Mouse (Mus musculus): ENCODE data around the gene Rhbdf1.

DNA sequence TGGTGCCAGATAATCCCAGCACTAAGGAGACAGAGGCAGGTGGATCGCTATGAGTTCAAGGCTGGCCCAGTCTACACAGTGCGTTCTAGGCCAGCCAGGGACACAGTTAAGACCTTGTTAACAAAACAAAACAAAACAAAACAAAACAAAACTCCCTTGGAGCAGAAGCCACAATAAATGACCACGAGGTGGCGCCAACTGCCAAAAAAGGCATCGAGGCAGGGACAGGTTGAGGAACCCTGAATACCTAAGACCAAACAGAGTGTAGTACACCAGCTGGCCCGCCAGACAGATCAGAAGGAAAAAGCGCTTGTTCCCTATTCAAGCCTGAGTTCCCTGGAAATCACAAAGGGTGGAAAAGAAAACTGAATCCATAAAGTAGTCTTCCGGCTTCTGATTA is 5.2 kb downstream of the Rhbdf1 start:
- peak; percentile 87; the same call in 1 of the 2 replicates for TF ChIP-seq CTCF (IDR thresholded peaks at IDR 0.05; ENCODE audit: extremely low read depth, insufficient read depth, insufficient read length, insufficient replicate concordance)
- no peak for TF ChIP-seq POLR2A (IDR thresholded peaks at IDR 0.05; ENCODE audit: low read depth, low read length)
